Mouse (Mus musculus) neural tube, embryonic 12.5 days (tissue): ENCODE measurements around the gene Tctn1. TPM values are rescaled to one million over a fixed set of nuclear protein-coding genes. Genes with fewer than 3 reads are reported as not detected.

Source experiments
- ATAC-seq: fragments of 200-750 bp; cut with Nextera tagmentation; 2 replicates; pipeline ENCODE4 v1.8.0; 2017; ENCODE audit warnings: low read depth, mild to moderate bottlenecking, moderate TSS enrichment, moderate library complexity; ENCODE audit not compliant: low FRiP score
- H3K27ac ChIP-seq: fragments of 300-500 bp; sonication (generic); 2 replicates; pipeline ENCODE4 v1.5.1; 2016
- H3K27me3 ChIP-seq: fragments of 300-500 bp; sonication (generic); replicated peaks from 2 replicates; pipeline ENCODE4 v1.6.1; 2016; ENCODE audit warnings: mild to moderate bottlenecking
- H3K36me3 ChIP-seq: fragments of 300-500 bp; sonication (generic); 2 replicates; pipeline ENCODE4 v1.6.1; 2016; ENCODE audit warnings: mild to moderate bottlenecking
- H3K4me1 ChIP-seq: fragments of 300-500 bp; sonication (generic); 2 replicates; pipeline ENCODE4 v1.6.1; 2016
- H3K4me2 ChIP-seq: fragments of 300-500 bp; sonication (generic); replicated peaks from 2 replicates; pipeline ENCODE4 v1.6.1; 2016; ENCODE audit warnings: mild to moderate bottlenecking
- H3K4me3 ChIP-seq: fragments of 300-500 bp; sonication (generic); 2 replicates; pipeline ENCODE4 v1.5.1; 2016
- H3K9ac ChIP-seq: fragments of 300-500 bp; sonication (generic); 2 replicates; pipeline ENCODE4 v1.6.1; 2016; ENCODE audit warnings: mild to moderate bottlenecking
- H3K9me3 ChIP-seq: fragments of 300-500 bp; sonication (generic); 2 replicates; pipeline ENCODE4 v1.6.1; 2016; ENCODE audit warnings: mild to moderate bottlenecking
- WGBS: fragments of 180-500 bp; shearing (Covaris S2); methylation state at CpG from one replicate; pipeline ENCODE4 v1.1.7; 2016; 5-methylcytosine and 5-hydroxymethylcytosine counted together
- polyA plus RNA-seq: library from polyadenylated mRNA; unstranded; fragments of >200 nt; fragmentation: Nextera tagmentation; extraction: Ambion mirVana; gene quantifications from 2 replicates; pipeline ENCODE4 v1.2.1, GENCODE M21; 2016

The Tctn1 gene
- polyA plus RNA-seq, 1 experiment from 2014 or later = 4.6 TPM

DNA sequence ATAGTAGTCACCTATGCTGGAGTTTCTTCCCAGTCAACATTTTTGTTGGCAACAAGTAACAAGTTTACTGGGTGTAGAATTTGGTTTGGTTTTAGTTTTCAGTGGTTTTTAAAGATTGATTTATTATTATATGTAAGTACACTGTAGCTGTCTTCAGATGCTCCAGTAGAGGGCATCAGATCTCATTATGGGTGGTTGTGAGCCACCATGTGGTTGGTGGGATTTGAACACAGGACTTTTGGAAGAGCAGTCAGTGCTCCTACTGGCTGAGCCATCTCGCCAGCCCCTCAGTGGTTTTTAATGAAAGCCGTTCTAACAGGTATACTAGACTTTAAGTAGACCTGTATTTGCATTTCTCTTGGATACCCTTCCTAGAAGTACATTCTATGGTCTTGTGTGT lies 1.7 kb upstream of the Tctn1 start:
- Histone ChIP-seq H3K9ac (no peak overlapping the region), H3K27me3 (no peaks in the 10 kb centered on the region), H3K9me3 (no peaks in the 10 kb centered on the region), H3K27ac (no peak overlapping the region), H3K36me3 (0 out of 2 replicates have a peak, but pooled peaks cover 3% of the 10 kb centered on the region), H3K4me1 (peaks cover 19% of the 10 kb centered on the region), H3K4me3 (no peak overlapping the region), H3K4me2 (no peak overlapping the region)
- WGBS = 96% methylated on average over 2 of the region's 2 CpGs
- ATAC-seq = no peak

DNA sequence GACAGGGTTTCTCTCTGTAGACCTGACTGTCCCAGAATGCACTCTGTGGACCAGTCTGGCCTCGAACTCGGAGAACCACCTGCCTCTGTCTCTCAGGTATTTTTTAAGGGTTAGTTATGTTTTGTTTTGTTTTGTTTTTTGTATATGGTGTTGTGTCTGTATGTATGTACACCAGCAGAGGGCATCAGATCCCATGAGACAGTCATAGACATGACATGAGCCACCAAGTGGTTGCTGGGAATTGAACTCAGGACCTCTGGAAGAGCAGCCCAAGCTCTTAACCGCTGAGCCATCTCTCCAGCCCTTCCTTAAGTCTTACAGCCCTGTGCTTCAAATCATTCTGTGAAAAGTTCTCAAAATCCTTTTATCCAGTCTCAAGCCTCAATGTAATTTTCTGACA lies 927 bp upstream of the Tctn1 start:
- Histone ChIP-seq H3K4me3 (no peak overlapping the region), H3K27ac (no peak overlapping the region), H3K9ac (no peak overlapping the region), H3K9me3 (no peaks in the 10 kb centered on the region), H3K27me3 (no peaks in the 10 kb centered on the region), H3K4me2 (no peak overlapping the region), H3K4me1 (peaks cover 19% of the 10 kb centered on the region), H3K36me3 (peaks cover 4% of the 10 kb centered on the region; the same call in 1 of the 2 replicates)
- ATAC-seq = no peak
- WGBS = 62% methylated on average over 3 of the region's 3 CpGs

DNA sequence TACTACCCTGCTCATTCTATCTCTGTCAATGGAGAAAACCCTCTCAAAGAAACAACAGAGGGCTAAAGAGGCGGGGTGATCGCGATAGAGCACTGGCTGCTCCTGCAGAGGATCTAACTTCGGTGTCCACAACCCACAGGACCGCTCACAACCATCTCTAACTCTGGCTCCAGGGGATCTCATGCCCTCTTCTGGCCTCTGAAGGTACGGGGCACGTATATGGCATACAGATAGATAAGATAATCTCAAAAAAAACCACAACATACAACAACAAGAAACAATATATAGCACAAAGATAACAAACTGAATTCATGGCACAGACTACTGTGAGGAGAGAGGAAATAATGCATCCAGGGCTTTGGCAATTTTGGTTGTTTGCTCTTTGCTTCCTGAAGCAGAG lies 2.2 kb downstream of the Tctn1 start:
- Histone ChIP-seq H3K27ac (no peak overlapping the region), H3K36me3 (peaks cover 35% of the 10 kb centered on the region), H3K27me3 (no peaks in the 10 kb centered on the region), H3K4me2 (no peak overlapping the region; the same call in 1 of the 2 replicates), H3K4me3 (no peak overlapping the region), H3K4me1 (peaks cover 19% of the 10 kb centered on the region), H3K9me3 (no peaks in the 10 kb centered on the region), H3K9ac (no peak overlapping the region)
- no peak for ATAC-seq
- 47% methylated on average over 7 of the region's 7 CpGs for WGBS

DNA sequence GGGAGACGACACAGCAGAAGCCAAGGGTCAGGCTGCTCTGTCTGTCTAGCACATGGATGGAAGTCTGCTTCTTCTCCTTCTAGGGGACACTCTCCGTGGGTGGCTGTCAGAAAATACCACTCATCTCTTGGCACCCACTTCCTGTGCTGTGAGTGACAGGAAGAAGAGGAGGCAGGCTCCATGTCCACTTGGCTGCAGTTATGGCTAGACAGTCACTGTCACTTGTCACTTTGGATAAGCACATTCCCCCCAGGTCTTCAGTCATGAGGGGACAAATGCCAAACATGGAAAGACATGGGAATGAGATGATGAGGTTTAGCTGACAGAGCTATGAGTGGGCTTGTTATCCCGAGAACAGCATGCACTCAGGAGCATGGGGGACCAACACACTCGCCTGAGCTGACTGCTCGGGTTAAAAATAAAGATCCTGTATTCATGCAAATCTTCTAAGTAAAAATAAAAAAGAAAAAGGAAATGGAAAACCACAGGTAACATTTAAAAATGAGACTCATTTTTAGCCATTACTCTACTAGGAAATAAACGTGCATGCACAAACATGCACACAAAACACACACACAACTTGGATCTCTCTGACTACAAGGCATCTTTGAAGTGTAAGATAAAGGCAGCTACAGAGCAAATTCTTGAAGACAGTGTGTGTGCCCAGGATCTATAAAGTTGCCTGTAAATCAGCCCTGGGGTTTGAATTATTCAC lies 6.1 kb downstream of the Tctn1 start:
- Histone ChIP-seq H3K4me3 (no peak overlapping the region), H3K4me1 (peaks cover 12% of the 10 kb centered on the region), H3K27me3 (no peaks in the 10 kb centered on the region), H3K9ac (no peak overlapping the region), H3K36me3 (peaks cover 71% of the 10 kb centered on the region), H3K4me2 (no peak overlapping the region), H3K9me3 (no peaks in the 10 kb centered on the region), H3K27ac (no peak overlapping the region)
- ATAC-seq = no peak
- WGBS = 87% methylated on average over 6 of the region's 6 CpGs

DNA sequence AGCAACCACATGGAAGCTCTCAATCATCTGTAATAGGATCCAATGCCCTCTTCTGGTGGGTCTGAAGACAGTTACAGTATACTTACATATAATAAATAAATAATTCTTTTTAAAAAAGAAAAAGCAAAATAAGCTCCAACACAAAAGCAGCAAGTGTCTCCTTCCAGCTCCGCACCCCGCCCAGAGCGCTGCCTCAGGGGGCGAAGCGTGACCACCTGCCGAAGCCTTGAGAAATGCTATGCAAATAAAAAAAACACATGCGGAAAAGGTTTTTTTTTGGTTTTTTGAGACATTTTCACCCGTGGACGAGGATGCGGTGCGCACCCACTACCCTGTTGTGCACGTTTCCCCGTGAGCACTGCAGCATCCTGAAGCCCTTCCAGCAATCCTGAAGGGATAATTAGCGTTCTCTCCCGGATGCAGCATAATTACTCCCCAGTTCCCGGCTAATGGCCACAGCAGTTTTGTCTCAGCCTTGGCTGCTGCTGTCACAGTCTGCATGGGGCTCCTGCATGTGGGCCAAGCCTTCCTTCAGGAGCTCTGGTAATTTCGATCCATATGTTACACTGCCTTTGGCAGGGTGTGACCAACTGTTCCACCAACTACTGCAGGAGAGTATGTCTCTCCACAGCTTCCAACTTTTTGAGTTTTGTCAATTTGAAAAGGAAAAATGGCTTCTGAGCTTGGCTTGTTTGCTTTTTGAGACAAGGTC lies 12.2 kb downstream of the Tctn1 start:
- no peaks in the 10 kb centered on the region for H3K4me1 ChIP-seq
- no peak overlapping the region for H3K27ac ChIP-seq
- no peaks in the 10 kb centered on the region for H3K27me3 ChIP-seq
- no peak for ATAC-seq
- H3K9me3 ChIP-seq = no peaks in the 10 kb centered on the region
- H3K36me3 ChIP-seq = peaks cover 86% of the 10 kb centered on the region
- H3K4me2 ChIP-seq = no peak overlapping the region
- WGBS = 82% methylated on average over 17 of the region's 17 CpGs
- H3K9ac ChIP-seq = no peak overlapping the region
- H3K4me3 ChIP-seq = no peak overlapping the region

DNA sequence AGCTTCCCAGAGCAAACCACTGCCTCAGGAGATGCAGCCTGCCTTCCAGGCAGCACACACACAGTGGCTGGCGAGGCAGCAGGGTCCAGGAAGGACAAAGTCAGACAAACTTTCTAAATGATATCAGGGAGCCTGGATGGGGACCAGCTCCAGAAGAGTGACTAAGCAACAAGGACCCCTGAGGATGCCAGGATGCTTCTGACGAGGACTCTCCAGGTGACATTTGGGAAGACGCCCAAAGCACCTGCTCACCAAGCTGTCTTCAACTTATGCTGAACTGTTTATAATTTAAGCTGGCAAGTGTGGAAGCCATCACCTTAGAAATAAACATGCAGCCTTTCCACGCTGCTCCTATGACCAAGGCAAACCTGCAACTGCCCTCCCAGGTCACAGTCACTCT lies 15.0 kb downstream of the Tctn1 start:
- Histone ChIP-seq H3K9me3 (no peaks in the 10 kb centered on the region), H3K36me3 (peaks cover 76% of the 10 kb centered on the region), H3K4me3 (no peak overlapping the region), H3K4me2 (no peak overlapping the region), H3K4me1 (no peaks in the 10 kb centered on the region), H3K9ac (no peak overlapping the region), H3K27ac (no peak overlapping the region), H3K27me3 (no peaks in the 10 kb centered on the region)
- ATAC-seq = no peak
- 92% methylated on average over 4 of the region's 4 CpGs for WGBS

DNA sequence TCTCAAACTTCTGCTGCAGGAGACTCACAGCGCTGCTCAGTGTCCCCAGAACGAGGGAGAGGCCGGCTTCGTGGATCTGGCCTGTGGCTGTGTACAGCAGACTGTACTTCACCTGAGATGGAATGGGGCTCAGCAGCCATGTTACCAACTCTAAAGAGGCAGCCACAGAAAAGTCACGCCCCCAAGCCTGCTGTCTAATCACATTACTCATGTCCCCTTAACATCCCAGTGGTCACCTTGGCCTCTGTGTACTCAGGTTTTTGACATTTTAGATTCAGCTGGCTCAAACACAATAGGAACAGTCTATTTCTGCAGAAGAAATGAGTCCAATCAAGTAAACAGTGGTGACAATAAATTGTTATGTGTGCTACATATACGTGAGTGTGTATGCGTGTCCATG lies 16.3 kb downstream of the Tctn1 start:
- 94% methylated on average over 7 of the region's 7 CpGs for WGBS

DNA sequence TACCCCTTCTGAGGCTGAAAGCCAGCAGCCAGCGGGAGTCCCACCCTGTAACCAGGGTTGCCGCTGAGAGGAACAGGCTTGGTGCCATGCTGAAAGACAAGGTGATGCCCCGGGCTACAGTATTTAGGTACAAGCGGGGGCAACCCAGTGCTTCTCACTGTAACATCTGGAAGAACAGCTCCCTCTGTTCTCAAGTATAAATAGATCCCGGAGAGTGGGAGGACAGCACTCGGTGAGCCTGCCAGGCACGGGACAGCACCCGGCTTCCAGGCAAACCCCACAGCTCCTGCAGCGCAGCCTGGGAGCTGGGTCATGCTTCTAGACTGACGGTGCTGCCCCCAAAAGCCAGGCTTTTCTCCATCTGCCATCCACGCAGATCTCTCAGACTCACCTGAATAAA lies 16.7 kb downstream of the Tctn1 start:
- Histone ChIP-seq H3K36me3 (peaks cover 68% of the 10 kb centered on the region), H3K9me3 (no peaks in the 10 kb centered on the region), H3K4me1 (no peaks in the 10 kb centered on the region), H3K27me3 (no peaks in the 10 kb centered on the region), H3K9ac (no peak overlapping the region), H3K27ac (no peak overlapping the region), H3K4me2 (no peak overlapping the region), H3K4me3 (no peak overlapping the region)
- WGBS = 89% methylated on average over 11 of the region's 11 CpGs
- ATAC-seq = no peak

More for the DNA sequence above, 16.3 kb downstream of the Tctn1 start:
- Histone ChIP-seq H3K36me3 (peaks cover 69% of the 10 kb centered on the region), H3K4me1 (no peaks in the 10 kb centered on the region), H3K4me3 (no peak overlapping the region), H3K4me2 (no peak overlapping the region), H3K27ac (no peak overlapping the region), H3K9ac (no peak overlapping the region), H3K9me3 (no peaks in the 10 kb centered on the region), H3K27me3 (no peaks in the 10 kb centered on the region)
- ATAC-seq = no peak

DNA sequence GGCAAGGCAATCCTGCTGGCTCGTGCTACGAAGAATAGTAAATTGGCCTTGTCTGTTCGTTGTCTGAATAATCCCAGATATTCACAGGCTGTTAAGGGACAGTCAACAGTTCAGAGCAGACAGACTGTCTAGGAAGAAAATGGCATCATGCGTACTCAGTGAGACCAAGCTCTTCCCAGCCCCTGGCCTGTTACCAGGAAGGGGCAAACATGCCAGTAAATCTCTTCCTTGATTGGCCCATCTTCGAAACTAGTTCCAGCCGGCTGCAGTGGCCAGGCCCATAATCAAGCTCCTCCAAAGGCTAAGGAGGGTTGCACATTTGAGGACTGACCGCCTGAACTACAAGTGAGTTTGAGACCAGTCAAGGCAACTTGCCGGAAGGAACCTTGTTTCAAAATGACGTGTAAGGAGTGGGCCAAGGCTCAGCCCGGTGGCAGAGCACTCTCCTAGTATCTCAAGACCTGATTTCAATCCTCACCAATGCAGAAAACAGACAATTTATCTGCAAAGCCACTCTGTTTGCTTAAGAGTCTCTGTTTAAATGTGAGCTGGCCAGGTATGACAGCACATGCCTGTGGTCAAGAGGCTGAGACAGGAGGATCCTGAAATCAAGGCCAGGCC lies 17.6 kb downstream of the Tctn1 start:
- H3K27me3 ChIP-seq = no peaks in the 10 kb centered on the region
- H3K4me2 ChIP-seq = no peak overlapping the region
- H3K9me3 ChIP-seq = no peaks in the 10 kb centered on the region
- ATAC-seq = no peak
- WGBS = 86% methylated on average over 10 of the region's 10 CpGs
- H3K9ac ChIP-seq = no peak overlapping the region
- no peak overlapping the region for H3K27ac ChIP-seq
- peaks cover 68% of the 10 kb centered on the region for H3K36me3 ChIP-seq
- no peaks in the 10 kb centered on the region for H3K4me1 ChIP-seq
- H3K4me3 ChIP-seq = no peak overlapping the region

DNA sequence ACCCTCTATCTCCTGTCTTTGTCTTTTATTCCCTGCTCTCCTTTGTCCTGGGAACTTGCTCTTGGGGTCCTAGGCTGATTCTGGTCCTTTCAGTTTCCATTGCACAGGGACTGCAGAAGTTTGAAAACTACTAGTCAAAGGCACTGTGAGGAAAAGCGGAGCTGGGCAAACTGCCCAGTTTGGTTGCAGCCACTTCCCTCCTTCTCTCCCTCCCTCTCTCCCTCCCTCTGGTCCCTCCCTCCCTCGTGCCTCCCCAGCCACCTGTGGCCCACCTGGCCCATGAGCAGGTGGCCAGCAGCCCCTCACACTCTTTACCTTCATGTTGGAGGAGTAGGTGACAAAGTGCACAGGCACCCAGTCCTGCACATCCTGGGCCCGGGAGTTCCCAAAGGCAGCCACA lies 19.1 kb downstream of the Tctn1 start:
- no peak overlapping the region for H3K4me2 ChIP-seq
- H3K4me1 ChIP-seq = no peaks in the 10 kb centered on the region
- no peak overlapping the region for H3K9ac ChIP-seq
- 63% methylated on average over 3 of the region's 3 CpGs for WGBS
- H3K36me3 ChIP-seq = peaks cover 71% of the 10 kb centered on the region
- no peak overlapping the region for H3K4me3 ChIP-seq
- no peaks in the 10 kb centered on the region for H3K9me3 ChIP-seq
- ATAC-seq = no peak
- no peak overlapping the region for H3K27ac ChIP-seq
- H3K27me3 ChIP-seq = no peaks in the 10 kb centered on the region

DNA sequence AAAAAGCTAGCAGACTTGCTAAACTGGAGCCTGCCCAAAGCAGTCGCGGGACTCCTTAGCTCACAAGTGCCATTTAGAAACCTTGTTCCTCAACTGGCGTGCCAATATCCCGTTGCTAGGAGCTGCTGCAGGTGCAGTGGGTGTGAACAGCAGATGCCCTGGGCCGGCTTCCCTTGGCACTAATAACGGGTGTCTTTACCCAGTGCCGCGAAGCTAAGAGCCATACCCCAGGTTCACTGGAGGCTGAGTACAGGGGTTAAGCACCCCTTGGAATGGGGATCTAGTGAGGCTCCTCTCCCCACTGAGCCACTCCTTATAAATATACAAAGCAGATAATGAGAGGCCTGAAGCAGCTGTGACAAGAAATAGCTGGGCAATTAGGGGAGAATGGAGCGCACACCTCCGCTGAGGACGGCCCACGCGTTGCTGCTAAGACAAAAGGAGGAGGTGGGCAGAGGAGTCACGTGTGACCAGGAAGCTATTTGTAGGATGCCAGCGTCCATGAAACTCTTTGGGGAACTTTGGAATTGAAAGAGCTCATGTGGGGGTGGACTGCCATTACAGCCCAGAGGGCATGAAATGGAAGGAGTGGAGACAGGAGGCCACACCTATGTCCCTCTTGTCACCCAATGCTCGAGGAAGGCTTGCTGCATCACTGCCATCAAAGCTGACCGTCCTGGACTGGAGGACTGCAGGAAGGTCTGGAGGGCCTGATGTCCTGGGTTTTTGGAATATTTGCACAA lies 20.3 kb downstream of the Tctn1 start:
- H3K27me3 ChIP-seq = no peaks in the 10 kb centered on the region
- no peak for ATAC-seq
- no peak overlapping the region for H3K4me2 ChIP-seq
- peaks cover 63% of the 10 kb centered on the region for H3K36me3 ChIP-seq
- no peaks in the 10 kb centered on the region for H3K9me3 ChIP-seq
- 78% methylated on average over 17 of the region's 17 CpGs for whole genome bisulfite sequencing
- no peaks in the 10 kb centered on the region for H3K4me1 ChIP-seq
- H3K4me3 ChIP-seq = no peak overlapping the region
- H3K27ac ChIP-seq = no peak overlapping the region
- no peak overlapping the region for H3K9ac ChIP-seq

DNA sequence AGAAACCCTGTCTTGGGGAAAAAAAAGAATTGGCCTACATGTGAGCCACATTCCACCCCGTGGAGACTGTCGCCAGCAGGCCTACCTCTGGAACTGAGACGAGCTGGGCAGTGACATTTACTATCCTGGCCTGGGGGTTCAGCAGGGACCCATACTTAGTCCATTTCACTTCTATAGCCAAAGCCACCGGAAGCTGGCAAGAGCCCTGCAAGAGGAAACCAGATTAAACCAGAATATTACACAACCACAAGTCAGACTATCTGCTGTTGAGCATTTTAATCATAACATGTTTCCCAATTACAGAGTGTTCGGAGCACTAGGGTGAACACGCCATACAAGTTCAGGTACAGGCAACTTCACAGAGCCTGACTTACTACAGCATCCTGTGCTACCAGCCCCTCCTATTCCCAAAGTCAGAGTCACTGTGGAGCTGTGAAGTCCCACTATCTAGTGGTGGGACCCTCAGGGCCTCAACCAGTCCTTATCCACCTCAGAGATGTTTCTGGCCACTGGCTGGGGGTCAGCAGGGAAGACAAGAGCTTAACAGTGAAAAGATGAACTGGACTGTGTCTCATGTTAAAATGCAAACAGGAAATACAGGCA lies 21.6 kb downstream of the Tctn1 start:
- Histone ChIP-seq H3K9me3 (no peaks in the 10 kb centered on the region), H3K4me2 (no peak overlapping the region), H3K4me1 (no peaks in the 10 kb centered on the region), H3K9ac (no peak overlapping the region), H3K27ac (no peak overlapping the region), H3K36me3 (peaks cover 49% of the 10 kb centered on the region), H3K27me3 (no peaks in the 10 kb centered on the region), H3K4me3 (no peak overlapping the region)
- 86% methylated on average over 6 of the region's 6 CpGs for WGBS
- no peak for ATAC-seq
